Mouse (Mus musculus): ENCODE results near the gene Alas2. TPM values are rescaled to one million over a fixed set of nuclear protein-coding genes. Genes with fewer than 3 reads are reported as not detected.

The Alas2 gene
- total RNA-seq, 2 experiments from 2014 or later, result 17.0 to 17.6 TPM

DNA sequence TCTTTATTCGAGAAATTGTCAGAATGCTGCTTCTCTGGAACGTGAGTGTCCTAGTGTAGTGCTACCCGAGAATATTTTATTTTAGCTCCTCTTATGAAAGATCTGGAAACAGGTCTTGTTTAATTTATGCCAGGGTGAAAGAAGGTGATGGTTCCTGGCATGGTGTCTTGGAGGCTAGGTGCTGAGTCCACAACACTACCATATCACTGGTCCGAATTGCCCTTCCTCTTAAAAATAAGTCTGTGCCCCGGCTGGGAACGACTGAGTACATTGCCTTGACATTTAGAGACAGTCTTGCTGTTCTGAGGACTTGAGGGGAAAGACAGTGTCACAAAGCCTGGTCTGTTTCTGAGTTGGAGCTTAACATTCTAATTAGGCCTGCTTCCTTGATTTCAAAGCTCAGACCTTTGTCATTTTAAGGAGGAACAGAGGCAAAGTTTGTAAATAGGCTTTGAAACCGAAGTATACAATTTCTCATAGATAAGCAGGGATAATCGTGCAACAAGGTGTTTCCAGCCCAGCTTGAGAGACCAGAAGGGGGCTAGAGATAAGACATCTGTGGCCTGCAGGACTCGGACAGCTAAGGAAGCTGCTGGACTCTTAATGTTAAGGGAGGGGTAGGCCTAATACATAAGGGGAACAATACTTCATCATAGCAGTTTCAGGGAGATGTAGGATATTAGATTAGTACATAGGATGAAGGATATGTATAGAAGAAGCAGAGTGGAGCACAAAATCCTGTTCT is 48.0 kb downstream of the Alas2 start:
- no peak for DNase-seq
- intact Hi-C loops (cut with DNase I; ENCODE audit: low total_unique reads), result no loop called here

- intact Hi-C loops (cut with DNase I; ENCODE audit: low total_unique reads), result no loop called here
Measured at GRCm38 (mm10) chrX:150598882-150599281, 51.7 kb downstream of the Alas2 start.

More at GRCm38 (mm10) chrX:150598882-150599281, 51.7 kb downstream of the Alas2 start:
- DNase-seq, result no peak

Small RNA genes within 50 kb of the gene (microRNA-seq; reads per million reads assigned to microRNA genes)
- 0 reads per million in 2 experiments for gene Mir3620

Other genes starting within 250 kb of the Alas2 start
- gene Tmem29, start 88.2 kb upstream of the Alas2 start, total RNA-seq (2021), result 1 to 10 TPM; 5.2 to 7.3 TPM
- gene Pfkfb1, start 40.9 kb downstream of the Alas2 start, total RNA-seq (2021), result 10 to 100 TPM in 1 of 2 experiments, 1 to 10 TPM in 1; 5.9 to 38.4 TPM
- gene Apex2, start 42.5 kb downstream of the Alas2 start, total RNA-seq (2021), result 10 to 100 TPM in 1 of 2 experiments, 1 to 10 TPM in 1; 4.8 to 14.1 TPM
- 1 to 10 TPM; 1.8 to 1.9 TPM for gene Tro, start 110.2 kb downstream of the Alas2 start, total RNA-seq (2021)

All from gastrocnemius, postnatal 14 days (tissue).